Mouse (Mus musculus) ES-E14 (cell line): ENCODE measurements at regions not wholly inside any gene's neighbourhood (a gene's known extent, or its start where the extent isn't known, plus 50 kb on each side); places are given as distances from the start of the nearest gene placed in this dataset.
"Not testable (repeated sequence)": the region's sequence is repeated elsewhere in the genome, so short reads cannot be mapped to it uniquely, and the experiment has no call there.

Source experiments
- DNase-seq: peaks from one replicate; pipeline ENCODE4 v3.0.0-alpha.2; 2013; ENCODE audit warnings: low read depth, low spot score
- H3K27ac ChIP-seq: 2 replicates; pipeline ENCODE4 v1.5.1; 2012; ENCODE audit warnings: low read depth, mild to moderate bottlenecking, low read length, moderate library complexity, mixed read lengths; ENCODE audit not compliant: poor library complexity, insufficient read depth, severe bottlenecking
- H3K36me3 ChIP-seq: 2 replicates; pipeline ENCODE4 v1.6.1; 2012; ENCODE audit warnings: mild to moderate bottlenecking, low read length, moderate library complexity, mixed read lengths; ENCODE audit not compliant: control insufficient read depth, poor library complexity, insufficient read depth, severe bottlenecking
- H3K4me1 ChIP-seq, 2 experiments: fragments of 150-350 bp in 1 of 2; sonication (generic) in 1 of 2; 2 replicates each; pipeline ENCODE4 v1.6.1; 2012; ENCODE audit warnings: low read length in 2 of 2, mild to moderate bottlenecking in 1 of 2, mixed read lengths in 1 of 2; ENCODE audit not compliant: control insufficient read depth in 2 of 2, insufficient read depth in 2 of 2, poor library complexity in 1 of 2
- H3K4me3 ChIP-seq, 2 experiments: fragments of 150-350 bp in 1 of 2; sonication (generic) in 1 of 2; 2 replicates each; pipeline ENCODE4 v1.5.1; 2012; ENCODE audit warnings: low read length in 2 of 2, low read depth in 1 of 2, mild to moderate bottlenecking in 1 of 2, mixed read lengths in 1 of 2; ENCODE audit not compliant: insufficient read depth in 1 of 2, poor library complexity in 1 of 2, severe bottlenecking in 1 of 2
- H3K9ac ChIP-seq: 2 replicates; pipeline ENCODE4 v1.6.1; 2012; ENCODE audit warnings: low read depth, mild to moderate bottlenecking, low read length, mixed read lengths; ENCODE audit not compliant: poor library complexity, insufficient read depth, severe bottlenecking
- H3K9me3 ChIP-seq: fragments of 150-350 bp; sonication (generic); 2 replicates; pipeline ENCODE4 v1.6.1; 2012; ENCODE audit warnings: low read depth, mild to moderate bottlenecking, low read length; ENCODE audit not compliant: control insufficient read depth, insufficient read depth
- CHD2 ChIP-seq: IDR thresholded peaks from 2 replicates; pipeline ENCODE4 v1.6.1; 2014; ENCODE audit warnings: mild to moderate bottlenecking, low read depth, low read length, inconsistent platforms
- HCFC1 ChIP-seq: IDR thresholded peaks from 2 replicates; pipeline ENCODE4 v1.6.1; 2012; ENCODE audit warnings: low read length, inconsistent platforms, borderline replicate concordance; ENCODE audit not compliant: insufficient read depth
- MAFK ChIP-seq: IDR thresholded peaks from 2 replicates; pipeline ENCODE4 v1.6.1; 2014; ENCODE audit warnings: mild to moderate bottlenecking, low read depth, low read length, inconsistent platforms; ENCODE audit not compliant: insufficient read depth
- ZC3H11A ChIP-seq: IDR thresholded peaks from 2 replicates; pipeline ENCODE4 v1.6.1; 2012; ENCODE audit warnings: low read depth, mild to moderate bottlenecking, inconsistent platforms, low read length, borderline replicate concordance
- ZNF384 ChIP-seq: IDR thresholded peaks from 2 replicates; pipeline ENCODE4 v1.6.1; 2012; ENCODE audit warnings: low read depth, low read length, inconsistent platforms
- in situ Hi-C, 2 experiments: fragments of 600-800 bp; cut with MboI; formaldehyde crosslinking; loops; one replicate each; pipeline ENCODE4 v1.15.1; 2025; ENCODE audit warnings: low sequenced_read_pairs in 2 of 2, inconsistent platforms in 1 of 2; ENCODE audit not compliant: unreplicated experiment in 2 of 2

DNA sequence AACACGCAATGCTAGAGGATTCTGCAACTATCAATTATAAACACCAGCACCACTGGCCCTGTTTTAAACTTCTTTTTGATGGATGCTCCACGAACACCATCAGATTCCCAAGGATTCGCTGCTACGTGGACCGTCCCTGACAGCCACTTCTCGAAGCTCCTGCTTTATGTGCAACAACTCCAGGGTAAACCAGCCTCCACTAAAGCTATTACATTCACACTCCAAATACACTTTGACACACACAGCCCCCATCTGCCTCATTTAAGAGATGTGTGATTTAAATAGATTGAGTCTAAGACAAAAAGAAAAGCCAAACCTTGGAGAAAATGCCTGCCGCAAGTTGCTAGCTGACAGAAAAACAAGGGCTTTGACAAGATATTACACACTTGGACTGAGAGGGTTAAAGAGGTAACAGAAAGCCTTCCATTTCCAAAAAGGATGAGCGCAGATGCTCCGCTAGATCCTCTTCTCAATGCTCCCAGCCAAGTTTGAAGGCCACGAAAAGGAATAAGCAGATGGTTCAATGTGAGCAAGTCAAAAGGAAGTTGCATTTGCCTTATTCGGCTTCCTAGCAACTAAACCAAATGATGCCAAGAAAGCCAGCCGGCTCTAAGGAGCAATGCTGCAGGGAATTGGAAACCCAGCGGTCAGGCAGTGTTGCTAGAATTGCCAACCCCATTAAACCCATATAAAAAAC is 54.0 kb upstream of the Cnep1r1 start:
- Histone ChIP-seq H3K9ac (no peak overlapping the region), H3K27ac (no peak overlapping the region), H3K9me3 (no peaks in the 10 kb centered on the region), H3K4me1 (no peaks in the 10 kb centered on the region), H3K36me3 (no peaks in the 10 kb centered on the region), H3K4me3 (no peak overlapping the region)
- DNase-seq, result no peak
- TF ChIP-seq CHD2, result no peak
- TF ChIP-seq ZC3H11A, result no peak
- no peak for TF ChIP-seq ZNF384
- TF ChIP-seq MAFK, result no peak
- no peak for TF ChIP-seq HCFC1
- in situ Hi-C loops, result no loop called here

DNA sequence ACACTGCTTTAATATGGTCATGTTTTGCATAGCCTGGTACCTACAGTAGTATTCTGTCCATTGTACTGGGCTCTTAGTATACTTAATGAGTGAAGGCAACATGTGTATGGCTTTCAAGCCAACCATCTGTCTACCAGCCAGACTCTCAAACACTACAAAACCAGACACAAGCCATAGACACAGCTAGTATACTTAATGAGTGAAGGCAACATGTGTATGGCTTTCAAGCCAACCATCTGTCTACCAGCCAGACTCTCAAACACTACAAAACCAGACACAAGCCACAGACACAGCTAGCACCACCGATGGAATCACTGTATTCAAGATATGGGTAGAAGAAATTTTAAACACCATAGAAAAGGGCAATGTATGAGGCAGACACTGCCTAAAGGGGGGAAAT is 59.5 kb upstream of the Cnep1r1 start:
- H3K9ac ChIP-seq, H3K4me1 ChIP-seq, DNase-seq, H3K9me3 ChIP-seq, in situ Hi-C loops, H3K27ac ChIP-seq, H3K36me3 ChIP-seq, H3K4me3 ChIP-seq: not testable (repeated sequence)

DNA sequence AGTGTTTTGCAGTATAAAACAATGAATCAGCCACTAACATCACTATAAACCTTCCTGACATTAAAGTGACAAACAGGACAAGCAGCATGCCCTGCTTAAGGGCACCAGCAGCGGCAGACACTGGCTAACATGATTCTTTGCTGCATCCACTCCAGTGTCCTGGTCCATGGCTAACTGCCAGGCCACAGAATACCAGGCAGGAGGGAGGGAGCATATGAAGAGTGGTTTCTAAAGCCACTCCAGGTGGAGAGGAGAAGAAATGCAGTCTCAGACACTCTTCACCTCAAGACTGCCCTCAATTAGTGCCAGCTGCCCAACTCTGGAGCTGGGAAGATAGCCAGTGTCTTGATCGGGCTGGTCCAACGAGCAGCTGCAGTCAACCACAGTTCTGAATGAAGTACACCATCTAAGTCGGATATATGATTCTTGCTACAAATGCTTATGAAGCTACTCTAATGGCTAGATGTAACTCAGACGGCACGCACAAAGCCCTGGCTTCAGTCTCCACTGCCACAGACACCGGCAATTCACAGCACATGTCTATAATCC is 60.8 kb upstream of the Cnep1r1 start:
- H3K27ac ChIP-seq, result no peak overlapping the region
- no peak overlapping the region for H3K9ac ChIP-seq
- no peaks in the 10 kb centered on the region for H3K9me3 ChIP-seq
- H3K4me3 ChIP-seq, result no peak overlapping the region
- H3K36me3 ChIP-seq, result no peaks in the 10 kb centered on the region
- no peaks in the 10 kb centered on the region for H3K4me1 ChIP-seq
- in situ Hi-C loops, result no loop called here
- no peak for DNase-seq
- no peak for TF ChIP-seq HCFC1
- no peak for TF ChIP-seq ZC3H11A
- TF ChIP-seq ZNF384, result no peak
- no peak for TF ChIP-seq MAFK
- no peak for TF ChIP-seq CHD2

DNA sequence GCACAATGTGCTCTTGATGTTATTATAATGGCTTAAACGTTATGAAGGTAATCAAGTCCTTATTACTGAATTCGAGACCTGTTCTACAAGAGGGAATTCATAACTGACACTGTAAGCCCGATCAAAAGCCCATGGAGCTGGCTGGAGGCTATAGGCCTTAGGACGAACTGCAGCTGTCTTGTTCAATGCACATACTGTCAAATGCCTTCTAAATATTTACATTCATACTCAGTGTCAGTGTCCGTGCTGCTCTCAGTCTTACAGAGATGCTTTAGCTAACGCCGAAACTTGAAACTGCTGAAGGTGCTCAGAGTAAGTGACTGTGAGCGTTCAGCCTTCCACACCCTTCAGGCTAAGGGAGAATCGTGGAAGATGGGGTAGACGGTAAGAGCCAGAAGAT is 67.9 kb upstream of the Cnep1r1 start:
- H3K36me3 ChIP-seq, result no peaks in the 10 kb centered on the region
- TF ChIP-seq ZC3H11A (no peak), MAFK (no peak), CHD2 (no peak), ZNF384 (no peak), HCFC1 (no peak)
- no peak overlapping the region for H3K4me3 ChIP-seq
- H3K9ac ChIP-seq, result no peak overlapping the region
- in situ Hi-C loops, result no loop called here
- H3K27ac ChIP-seq, result no peak overlapping the region
- H3K4me1 ChIP-seq, result no peaks in the 10 kb centered on the region
- no peak for DNase-seq
- no peaks in the 10 kb centered on the region for H3K9me3 ChIP-seq

DNA sequence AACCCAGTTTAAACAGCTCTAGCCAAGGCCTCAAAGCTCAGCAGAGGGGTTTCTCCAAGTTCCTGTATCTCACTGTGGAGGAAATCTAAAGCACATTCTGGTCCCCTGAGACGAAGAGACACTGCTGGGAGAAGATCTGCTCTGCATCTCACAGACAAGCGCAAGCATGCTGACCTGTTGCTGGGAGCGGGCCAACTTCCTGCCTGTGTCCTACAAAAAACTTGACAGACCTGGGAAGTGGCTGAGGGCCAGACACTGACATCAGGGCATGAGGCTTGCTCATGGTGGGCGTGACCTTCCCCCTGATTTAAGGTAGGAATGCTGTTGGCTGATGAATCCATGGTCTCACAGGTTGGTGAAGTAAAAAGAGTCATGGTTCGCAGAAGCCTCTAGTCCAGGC is 69.5 kb upstream of the Cnep1r1 start:
- Histone ChIP-seq H3K9me3 (no peaks in the 10 kb centered on the region), H3K36me3 (no peaks in the 10 kb centered on the region), H3K27ac (no peak overlapping the region), H3K4me1 (no peaks in the 10 kb centered on the region), H3K4me3 (no peak overlapping the region), H3K9ac (no peak overlapping the region)
- DNase-seq, result no peak
- TF ChIP-seq MAFK, result no peak
- TF ChIP-seq ZC3H11A, result no peak
- TF ChIP-seq ZNF384, result no peak
- TF ChIP-seq HCFC1, result no peak
- no peak for TF ChIP-seq CHD2
- in situ Hi-C loops, result no loop called here
